Mouse (Mus musculus) testis, adult 2 months (tissue): ENCODE results near the gene St3gal3.

Experiments
- CTCF ChIP-seq: fragments of 200-500 bp; IDR thresholded peaks from 2 replicates; pipeline ENCODE4 v1.5.1; 2012; ENCODE audit warnings: low read depth, mild to moderate bottlenecking, inconsistent platforms, low read length, moderate library complexity; ENCODE audit not compliant: control insufficient read depth, insufficient read depth, insufficient replicate concordance
- POLR2A ChIP-seq: fragments of 200-500 bp; IDR thresholded peaks from 2 replicates; pipeline ENCODE4 v1.6.1; 2012; ENCODE audit warnings: low read depth, mild to moderate bottlenecking, inconsistent platforms, low read length, moderate library complexity; ENCODE audit not compliant: control insufficient read depth

- TF ChIP-seq CTCF (no peak), POLR2A (no peak)
Observed at GRCm38 (mm10) chr4:117884146-117884545, 250.6 kb downstream of the St3gal3 start.
